Mouse (Mus musculus) intestine, embryonic 14.5 days (tissue): Measurements from ENCODE around the gene Tubg2. TPM values are rescaled to one million over a fixed set of nuclear protein-coding genes. Genes with fewer than 3 reads are reported as not detected.
"Not testable (repeated sequence)": the region's sequence is repeated elsewhere in the genome, so short reads cannot be mapped to it uniquely, and the experiment has no call there.

Source experiments
- ATAC-seq: fragments of 200-750 bp; cut with Nextera tagmentation; replicated peaks from 2 replicates; pipeline ENCODE4 v1.8.0; 2017; ENCODE audit warnings: low read depth, moderate number of reproducible peaks, moderate TSS enrichment, moderate library complexity; ENCODE audit not compliant: low FRiP score, low TSS enrichment
- DNase-seq: peaks from one replicate; pipeline ENCODE4 v3.0.0-alpha.2; 2018; ENCODE audit warnings: low spot score
- H3K27ac ChIP-seq: fragments of 300-500 bp; sonication (generic); 2 replicates; pipeline ENCODE4 v1.5.1; 2014; ENCODE audit warnings: low read depth, mild to moderate bottlenecking, control low read depth
- H3K27me3 ChIP-seq: fragments of 300-500 bp; sonication (generic); replicated peaks from 2 replicates; pipeline ENCODE4 v1.6.1; 2014; ENCODE audit warnings: low read length, control low read depth; ENCODE audit not compliant: control insufficient read depth, insufficient read depth
- H3K36me3 ChIP-seq: fragments of 300-500 bp; sonication (generic); 2 replicates; pipeline ENCODE4 v1.6.1; 2014; ENCODE audit warnings: low read length, control low read depth; ENCODE audit not compliant: control insufficient read depth, insufficient read depth
- H3K4me1 ChIP-seq: fragments of 300-500 bp; sonication (generic); replicated peaks from 2 replicates; pipeline ENCODE4 v1.6.1; 2014; ENCODE audit warnings: low read length, control low read depth, mixed read lengths; ENCODE audit not compliant: control insufficient read depth, insufficient read depth
- H3K4me2 ChIP-seq: fragments of 300-500 bp; sonication (generic); 2 replicates; pipeline ENCODE4 v1.6.1; 2014; ENCODE audit warnings: low read length
- H3K4me3 ChIP-seq: fragments of 300-500 bp; sonication (generic); 2 replicates; pipeline ENCODE4 v1.5.1; 2014; ENCODE audit warnings: low read depth, low read length, control low read depth, mixed read lengths
- H3K9ac ChIP-seq: fragments of 300-500 bp; sonication (generic); 2 replicates; pipeline ENCODE4 v1.6.1; 2014; ENCODE audit warnings: mild to moderate bottlenecking, low read length
- H3K9me3 ChIP-seq: fragments of 300-500 bp; sonication (generic); 2 replicates; pipeline ENCODE4 v1.6.1; 2016; ENCODE audit warnings: low read length, control low read depth; ENCODE audit not compliant: control insufficient read depth
- WGBS: fragments of 180-500 bp; shearing (Covaris S2); extraction: QIAGEN DNeasy Blood & Tissue Kit; methylation state at CpG from one replicate; pipeline ENCODE4 v1.1.7; 2014; 5-methylcytosine and 5-hydroxymethylcytosine counted together
- polyA plus RNA-seq: library from polyadenylated mRNA; unstranded; fragments of >200 nt; fragmentation: Nextera tagmentation; extraction: Ambion mirVana; gene quantifications from 2 replicates; pipeline ENCODE4 v1.2.1, GENCODE M21; 2014

Gene Tubg2
- polyA plus RNA-seq, 1 experiment from 2014 or later = 7.4 TPM

- Histone ChIP-seq H3K27ac (peak within 1 kb of the TSS; percentile 79), H3K4me1 (peaks cover 20% of the 10 kb centered on the region), H3K36me3 (peaks cover 30% of the 10 kb centered on the region), H3K9me3 (no peaks in the 10 kb centered on the region), H3K4me3 (peak within 1 kb of the TSS; percentile 95), H3K27me3 (no peaks in the 10 kb centered on the region), H3K4me2 (peak within 1 kb of the TSS; percentile 94), H3K9ac (peak within 1 kb of the TSS; percentile 79)
- DNase-seq (peak; percentile 98), ATAC-seq (peak; percentile 96)
- under 1% methylated on average over 61 of the region's 61 CpGs for WGBS
These were observed 35.8 kb upstream of the Tubg2 start, which contains the start of the genes Retreg3 and Tubg1 for GRCm38 (mm10) chr11:101119761-101120544. TSS of gene Retreg3 (minus strand) at chr11:101119893. TSS of gene Tubg1 (plus strand) at chr11:101119938.

- peak overlapping the region; percentile 79 for H3K27ac ChIP-seq
- H3K4me2 ChIP-seq = peak overlapping the region; percentile 77
- H3K27me3 ChIP-seq = no peaks in the 10 kb centered on the region
- ATAC-seq = no peak
- peak overlapping the region; percentile 95 for H3K4me3 ChIP-seq
- 27% methylated on average over 19 of the region's 19 CpGs for WGBS
- no peaks in the 10 kb centered on the region for H3K9me3 ChIP-seq
- H3K36me3 ChIP-seq = peaks cover 35% of the 10 kb centered on the region
- peak overlapping the region; percentile 79 for H3K9ac ChIP-seq
- DNase-seq = no peak
- peaks cover 20% of the 10 kb centered on the region for H3K4me1 ChIP-seq
These were observed 35.0 kb upstream of the Tubg2 start for GRCm38 (mm10) chr11:101120545-101121188.

DNA sequence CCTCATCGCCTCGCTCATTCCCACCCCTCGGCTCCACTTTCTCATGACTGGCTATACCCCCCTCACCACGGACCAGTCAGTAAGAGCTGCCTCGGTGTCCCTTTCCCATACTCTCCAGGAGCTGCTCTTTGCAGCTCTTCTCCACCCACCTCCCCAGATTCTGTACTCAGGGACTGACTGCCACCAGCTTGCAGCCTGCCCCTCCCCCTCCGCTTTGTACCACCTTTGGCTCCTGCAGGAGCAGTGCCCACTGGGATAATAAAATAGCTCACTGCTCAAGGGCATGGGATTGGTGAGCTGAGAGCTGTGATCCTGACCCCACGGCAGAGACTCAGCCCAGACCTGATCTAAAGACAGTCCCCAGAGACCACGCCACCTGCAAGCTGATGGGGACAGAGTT lies 31.2 kb upstream of the Tubg2 start:
- not testable (repeated sequence) for H3K4me3 ChIP-seq, H3K9ac ChIP-seq, H3K27me3 ChIP-seq, H3K4me2 ChIP-seq, H3K9me3 ChIP-seq, H3K27ac ChIP-seq, H3K4me1 ChIP-seq, DNase-seq, ATAC-seq
- H3K36me3 ChIP-seq = peaks cover 41% of the 10 kb centered on the region
- WGBS = 94% methylated on average over 8 of the region's 8 CpGs

- not testable (repeated sequence) for H3K4me3 ChIP-seq, H3K4me2 ChIP-seq, ATAC-seq, H3K4me1 ChIP-seq, H3K27me3 ChIP-seq, H3K27ac ChIP-seq, H3K9me3 ChIP-seq, H3K9ac ChIP-seq, DNase-seq
- WGBS = 94% methylated on average over 9 of the region's 9 CpGs
- H3K36me3 ChIP-seq = peaks cover 41% of the 10 kb centered on the region
These were observed 30.7 kb upstream of the Tubg2 start for GRCm38 (mm10) chr11:101125008-101125407.

- Histone ChIP-seq H3K4me3 (no peak overlapping the region), H3K27me3 (no peaks in the 10 kb centered on the region), H3K4me1 (peaks cover 4% of the 10 kb centered on the region; the same call in 1 of the 2 replicates), H3K9me3 (0 out of 2 replicates have a peak, but pooled peaks cover 4% of the 10 kb centered on the region), H3K4me2 (no peak overlapping the region), H3K27ac (no peak overlapping the region), H3K36me3 (peaks cover 41% of the 10 kb centered on the region), H3K9ac (no peak overlapping the region)
- ATAC-seq = no peak
- no peak for DNase-seq
- WGBS = 56% methylated on average over 1 of the region's 1 CpGs
These were observed 28.6 kb upstream of the Tubg2 start for GRCm38 (mm10) chr11:101127075-101127474.

DNA sequence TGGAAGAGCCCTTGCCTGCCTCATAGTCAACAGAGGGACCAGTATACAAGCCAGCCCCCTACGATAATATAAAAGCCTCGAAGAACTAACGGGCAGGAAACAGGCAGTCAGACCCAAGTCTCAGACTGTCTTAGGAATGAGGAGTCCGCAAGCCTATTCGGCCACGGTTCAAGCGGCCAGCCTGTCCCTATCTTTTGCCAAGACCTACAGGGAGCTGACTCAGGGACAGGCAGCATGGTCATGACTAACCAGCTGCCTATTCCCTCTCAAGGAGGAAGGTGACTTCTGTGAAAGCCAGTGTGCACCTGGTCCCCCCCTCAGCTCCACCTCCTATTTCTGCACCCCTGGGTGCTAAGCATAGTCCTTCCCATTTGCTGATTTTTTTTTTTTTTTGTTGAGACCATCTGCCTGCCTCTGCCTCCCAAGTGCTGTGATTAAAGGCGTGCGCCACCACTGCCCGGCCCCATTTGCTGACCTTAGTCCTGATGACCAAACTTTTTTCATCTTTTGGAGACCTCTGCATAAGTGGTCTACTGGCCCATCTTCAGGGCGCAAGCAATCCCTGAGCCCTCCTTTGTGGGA lies 26.6 kb upstream of the Tubg2 start:
- WGBS = 84% methylated on average over 11 of the region's 11 CpGs
- Histone ChIP-seq H3K27ac (no peak overlapping the region), H3K27me3 (no peaks in the 10 kb centered on the region), H3K4me1 (peaks cover 4% of the 10 kb centered on the region; the same call in 1 of the 2 replicates), H3K4me3 (no peak overlapping the region), H3K4me2 (no peak overlapping the region), H3K36me3 (peaks cover 23% of the 10 kb centered on the region), H3K9me3 (0 out of 2 replicates have a peak, but pooled peaks cover 4% of the 10 kb centered on the region), H3K9ac (no peak overlapping the region)
- ATAC-seq (no peak), DNase-seq (no peak)

DNA sequence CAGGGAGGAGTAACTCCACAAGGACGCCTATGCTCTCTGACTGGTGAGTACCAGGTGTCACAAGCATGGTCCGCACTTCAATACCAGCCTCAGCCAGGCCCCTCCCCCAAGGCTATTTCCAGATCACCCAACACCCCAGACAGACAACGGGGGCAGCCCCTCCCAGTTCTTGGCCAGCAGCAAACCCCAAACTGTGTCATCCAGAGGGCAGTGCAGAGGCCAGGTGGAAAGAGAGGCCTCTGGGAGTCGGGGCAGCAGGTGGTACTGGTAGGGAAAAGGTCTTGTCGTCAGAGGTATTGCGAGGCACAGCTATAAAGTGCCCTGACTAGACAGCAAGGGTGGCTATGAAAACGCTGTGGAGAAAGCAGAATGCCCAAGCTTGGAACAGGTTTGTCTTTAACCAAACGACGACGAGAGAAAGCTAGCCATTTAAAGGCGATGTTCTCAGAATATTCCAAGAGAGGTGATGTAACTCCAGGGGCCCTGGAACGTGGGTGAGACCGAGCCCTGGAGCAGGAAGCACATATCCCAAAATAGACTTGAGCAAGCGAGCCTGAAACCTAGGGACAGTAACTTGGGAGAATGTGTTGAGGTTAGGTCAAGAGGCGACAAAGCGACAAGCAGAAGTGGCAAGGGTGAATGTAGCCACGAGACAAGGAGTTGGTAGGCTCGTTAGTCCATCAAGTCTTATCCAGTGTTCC lies 25.5 kb upstream of the Tubg2 start:
- 0 out of 2 replicates have a peak, but pooled peaks cover 4% of the 10 kb centered on the region for H3K9me3 ChIP-seq
- H3K36me3 ChIP-seq = peaks cover 18% of the 10 kb centered on the region
- no peak overlapping the region for H3K27ac ChIP-seq
- no peak overlapping the region for H3K4me2 ChIP-seq
- H3K4me1 ChIP-seq = peaks cover 4% of the 10 kb centered on the region; the same call in 1 of the 2 replicates
- H3K27me3 ChIP-seq = no peaks in the 10 kb centered on the region
- H3K4me3 ChIP-seq = no peak overlapping the region
- WGBS = 41% methylated on average over 18 of the region's 18 CpGs
- no peak for ATAC-seq
- H3K9ac ChIP-seq = no peak overlapping the region
- no peak for DNase-seq

GRCm38 (mm10) chr11:101131187-101131586 lies 24.5 kb upstream of the Tubg2 start:
- no peak overlapping the region for H3K27ac ChIP-seq
- DNase-seq (no peak), ATAC-seq (no peak)
- H3K4me2 ChIP-seq = no peak overlapping the region
- H3K4me3 ChIP-seq = no peak overlapping the region
- peaks cover 4% of the 10 kb centered on the region; the same call in 1 of the 2 replicates for H3K4me1 ChIP-seq
- H3K9me3 ChIP-seq = 0 out of 2 replicates have a peak, but pooled peaks cover 4% of the 10 kb centered on the region
- H3K36me3 ChIP-seq = peaks cover 8% of the 10 kb centered on the region
- 69% methylated on average over 2 of the region's 2 CpGs for WGBS
- H3K27me3 ChIP-seq = no peaks in the 10 kb centered on the region
- H3K9ac ChIP-seq = no peak overlapping the region
